8 mouse cellular contexts compared by ENCODE assay signal in genomic region chr8:95427594-95428535, GRCm38 (mm10). TPM values are rescaled to one million over a fixed set of nuclear protein-coding genes. Genes with fewer than 3 reads are reported as not detected.
A peak's percentile ranks its signal among the peaks of the same experiment; 100 is the strongest.
DNase-seq lines count a peak whose midpoint lies in the region; ATAC-seq and TF ChIP-seq lines count a peak whose summit lies in the region.

No protein-coding gene starts in this region.

- peak; percentile 50; the same call in 1 of the 2 replicates for TF ChIP-seq CTCF in embryonic fibroblast, embryonic 13.5 days (IDR thresholded peaks at IDR 0.05; ENCODE audit: borderline replicate concordance, insufficient read depth, low read length)

- H3K4me1 ChIP-seq in embryonic fibroblast, embryonic 13.5 days (ENCODE audit: control insufficient read depth, insufficient read depth, low read length): peaks cover 19% of the 10 kb centered on the region
- H3K4me1 ChIP-seq in heart, embryonic 11.5 days (ENCODE audit: control insufficient read depth, insufficient read depth, low read length): peaks cover 77% of the 10 kb centered on the region
- H3K4me1 ChIP-seq in kidney, embryonic 14.5 days (ENCODE audit: control insufficient read depth, insufficient read depth, low read length): peaks cover 44% of the 10 kb centered on the region
- H3K4me1 ChIP-seq in liver, embryonic 13.5 days (replicated peaks): peaks cover 80% of the 10 kb centered on the region
- peaks cover 57% of the 10 kb centered on the region for H3K4me1 ChIP-seq in stomach, embryonic 16.5 days (ENCODE audit: control insufficient read depth, insufficient read depth, low read length)

- H3K27ac ChIP-seq in embryonic fibroblast, embryonic 13.5 days (ENCODE audit: insufficient read depth, low read length): no peak overlapping the region
- H3K27ac ChIP-seq in heart, embryonic 11.5 days (ENCODE audit: low read depth, low read length): peak overlapping the region; percentile 99
- peak overlapping the region; percentile 21; the same call in 1 of the 2 replicates for H3K27ac ChIP-seq in kidney, embryonic 14.5 days (ENCODE audit: low read depth, low read length)
- peak overlapping the region; percentile 61 for H3K27ac ChIP-seq in liver, embryonic 13.5 days
- peak overlapping the region; percentile 93 for H3K27ac ChIP-seq in stomach, embryonic 16.5 days (ENCODE audit: low read length)

- TF ChIP-seq POLR2A in embryonic fibroblast, embryonic 13.5 days (IDR thresholded peaks at IDR 0.05; ENCODE audit: low read depth, low read length): no peak

- no peak overlapping the region for H3K4me3 ChIP-seq in embryonic fibroblast, embryonic 13.5 days (ENCODE audit: insufficient read depth, low read length)
- no peak overlapping the region for H3K4me3 ChIP-seq in heart, embryonic 11.5 days (ENCODE audit: low read depth, low read length)
- no peak overlapping the region for H3K4me3 ChIP-seq in kidney, embryonic 14.5 days (ENCODE audit: low read length)
- H3K4me3 ChIP-seq in liver, embryonic 13.5 days (replicated peaks): peak overlapping the region; percentile 18
- peak overlapping the region; percentile 15 for H3K4me3 ChIP-seq in stomach, embryonic 16.5 days (replicated peaks; ENCODE audit: low read length)

- ATAC-seq in heart, embryonic 11.5 days (replicated peaks; ENCODE audit: insufficient number of reproducible peaks, low FRiP score, low TSS enrichment): 0 out of 2 replicates have a peak, but pooled peaks have one; percentile 8
- ATAC-seq in kidney, embryonic 14.5 days (ENCODE audit: low FRiP score, low TSS enrichment): peak; percentile 29
- ATAC-seq in liver, embryonic 13.5 days (ENCODE audit: low read depth): 0 out of 2 replicates have a peak, but pooled peaks have one; percentile 34
- ATAC-seq in stomach, embryonic 16.5 days (ENCODE audit: insufficient read depth, low FRiP score): peak; percentile 54; the same call in 1 of the 2 replicates

- peak overlapping the region; percentile 56 for H3K9ac ChIP-seq in heart, embryonic 11.5 days (ENCODE audit: low read depth, low read length)
- H3K9ac ChIP-seq in kidney, embryonic 14.5 days (ENCODE audit: low read depth, low read length): no peak overlapping the region
- peak overlapping the region; percentile 22; the same call in 1 of the 2 replicates for H3K9ac ChIP-seq in liver, embryonic 13.5 days
- peak overlapping the region; percentile 37; the same call in 1 of the 2 replicates for H3K9ac ChIP-seq in stomach, embryonic 16.5 days (ENCODE audit: low read length)

- H3K27me3 ChIP-seq in heart, embryonic 11.5 days (ENCODE audit: control insufficient read depth, insufficient read depth, low read length): no peaks in the 10 kb centered on the region
- H3K27me3 ChIP-seq in kidney, embryonic 14.5 days (ENCODE audit: control insufficient read depth, insufficient read depth, low read length): no peaks in the 10 kb centered on the region
- H3K27me3 ChIP-seq in liver, embryonic 13.5 days: no peaks in the 10 kb centered on the region
- H3K27me3 ChIP-seq in stomach, embryonic 16.5 days (ENCODE audit: control insufficient read depth, insufficient read depth, low read length): no peaks in the 10 kb centered on the region

- H3K4me2 ChIP-seq in heart, embryonic 11.5 days: peak overlapping the region; percentile 43
- peak overlapping the region; percentile 15; the same call in 1 of the 2 replicates for H3K4me2 ChIP-seq in kidney, embryonic 14.5 days (replicated peaks; ENCODE audit: low read depth, low read length)
- H3K4me2 ChIP-seq in liver, embryonic 13.5 days: peak overlapping the region; percentile 45
- H3K4me2 ChIP-seq in stomach, embryonic 16.5 days (ENCODE audit: low read depth, low read length): peak overlapping the region; percentile 37

- H3K9me3 ChIP-seq in heart, embryonic 11.5 days (replicated peaks; ENCODE audit: control insufficient read depth, low read length): no peaks in the 10 kb centered on the region
- H3K9me3 ChIP-seq in kidney, embryonic 14.5 days (ENCODE audit: control insufficient read depth, low read length): no peaks in the 10 kb centered on the region
- no peaks in the 10 kb centered on the region for H3K9me3 ChIP-seq in liver, embryonic 13.5 days (replicated peaks)
- H3K9me3 ChIP-seq in stomach, embryonic 16.5 days (replicated peaks; ENCODE audit: control insufficient read depth, low read length): no peaks in the 10 kb centered on the region

- WGBS in heart, embryonic 11.5 days (ENCODE audit: insufficient replicate concordance): 30% methylated on average over 12 of the region's 12 CpGs
- 24% methylated on average over 12 of the region's 12 CpGs for WGBS in kidney, embryonic 14.5 days
- WGBS in liver, embryonic 13.5 days (ENCODE audit: insufficient replicate concordance): 18% methylated on average over 12 of the region's 12 CpGs
- 19% methylated on average over 12 of the region's 12 CpGs for WGBS in stomach, embryonic 16.5 days

- DNase-seq in CD8-positive naive resting alpha-beta T cell, adult 2 months (ENCODE audit: low read depth in 2 of 2, low spot score in 2 of 2): peak; percentile 49 to 67
- DNase-seq in adrenal gland, postnatal 36 days: peak; percentile 78 to 83
- peak; percentile 41 for DNase-seq in liver, embryonic 13.5 days
- peak; percentile 87 for DNase-seq in naive thymus-derived CD4-positive, alpha-beta T cell, adult 2 months (ENCODE audit: low read depth)

- H3K36me3 ChIP-seq in heart, embryonic 11.5 days (ENCODE audit: control insufficient read depth, insufficient read depth, low read length): no peaks in the 10 kb centered on the region; the same call in 1 of the 2 replicates
- peaks cover 1% of the 10 kb centered on the region; the same call in 1 of the 2 replicates for H3K36me3 ChIP-seq in kidney, embryonic 14.5 days (ENCODE audit: control insufficient read depth, insufficient read depth, low read length)
- H3K36me3 ChIP-seq in liver, embryonic 13.5 days: peaks cover 2% of the 10 kb centered on the region
- H3K36me3 ChIP-seq in stomach, embryonic 16.5 days (ENCODE audit: control insufficient read depth, insufficient read depth, low read length): no peaks in the 10 kb centered on the region

RNA-seq across cellular contexts. Expression of gene Cfap20, which starts 6.8 kb away (rescaled TPM):
- total RNA-seq in adrenal gland, postnatal 36 days (2021): 10 to 100 TPM; 33.1 to 44.8 TPM
- polyA plus RNA-seq in embryonic fibroblast, embryonic 13.5 days (2011; ENCODE audit: insufficient read length, low read depth, missing spikeins): 55.4 and 68.2 TPM in 2 replicates
- 135 and 139 TPM in 2 replicates for polyA plus RNA-seq in heart, embryonic 11.5 days (2014; fragmentation: Nextera tagmentation; extraction: Ambion mirVana)
- polyA plus RNA-seq in kidney, embryonic 14.5 days (2014; fragmentation: Nextera tagmentation; extraction: Ambion mirVana): 164 and 174 TPM in 2 replicates
- 41.2 TPM in 2 replicates for polyA plus RNA-seq in liver, embryonic 13.5 days (2015; fragmentation: Nextera tagmentation; extraction: Ambion mirVana)
- polyA plus RNA-seq in stomach, embryonic 16.5 days (2015; fragmentation: Nextera tagmentation; extraction: Ambion mirVana): 123 and 134 TPM in 2 replicates

Comparison
In these comparisons a context has a peak if more than half of its experiments do, and no peak if none do; other contexts are left out.
1. H3K4me3 ChIP-seq: peak in liver, embryonic 13.5 days (single experiment) and stomach, embryonic 16.5 days (single experiment); none in embryonic fibroblast, embryonic 13.5 days (single experiment), heart, embryonic 11.5 days (single experiment) and kidney, embryonic 14.5 days (single experiment).
2. Peak in every context shown above with its lines, with median percentiles within 50 percentile points of each other: DNase-seq, ATAC-seq and H3K4me2 ChIP-seq.